Mouse (Mus musculus) inflammation-experienced regulatory T-cells (primary cell): ENCODE data around the gene Gm3411. TPM values are rescaled to one million over a fixed set of nuclear protein-coding genes. Genes with fewer than 3 reads are reported as not detected.

Source experiments
- polyA plus RNA-seq, 2 experiments: library from polyadenylated mRNA; unstranded; fragments of 100-300 nt; shearing (Covaris generic); gene quantifications; one replicate each; pipeline ENCODE4 v1.2.1; 2017

Gene Gm3411
- 1 to 10 TPM; 2.8 to 8.1 TPM for polyA plus RNA-seq

GRCm38 (mm10) chr14:6286931-6287715 is at the start of gene Gm3411:
Gene Gm3411, minus strand, starts transcription at chr14:6287250.

GRCm38 (mm10) chr14:6304743-6305142 is 17.7 kb upstream of the Gm3411 start, which contains the start of gene Gm21103:
Gene Gm21103, minus strand, starts transcription at chr14:6304843.

GRCm38 (mm10) chr14:6219192-6219591 is 67.9 kb downstream of the Gm3411 start, which contains the start of gene Gm21560:
Gene Gm21560, minus strand, starts transcription at chr14:6219292.

Other genes with a start within 250 kb of the Gm3411 start
- gene Gm6337, start 229.0 kb downstream of the Gm3411 start, polyA plus RNA-seq: 1 to 10 TPM in 1 of 2 experiments, not detected in 1; 1.5 TPM
- gene Gm8206, start 193.3 kb downstream of the Gm3411 start, polyA plus RNA-seq: 1 to 10 TPM; 1.4 to 4.4 TPM
- gene Gm3468, start 178.6 kb downstream of the Gm3411 start, polyA plus RNA-seq: 10 to 100 TPM in 1 of 2 experiments, 1 to 10 TPM in 1; 5.4 to 10.9 TPM
- under 1 TPM; 0.20 to 0.42 TPM for gene Gm3476, start 161.4 kb downstream of the Gm3411 start, polyA plus RNA-seq
- not detected for gene Gm21560, start 68.0 kb downstream of the Gm3411 start, polyA plus RNA-seq
- gene Gm21103, start 17.6 kb upstream of the Gm3411 start, polyA plus RNA-seq: 1 to 10 TPM in 1 of 2 experiments, not detected in 1; 1.0 TPM
- gene Gm3618, start 56.4 kb upstream of the Gm3411 start, polyA plus RNA-seq: not detected
- gene Gm16440, start 103.1 kb upstream of the Gm3411 start, polyA plus RNA-seq: not detected
- 1 to 10 TPM in 1 of 2 experiments, under 1 TPM in 1; 0.81 to 3.6 TPM for gene Gm3591, start 125.2 kb upstream of the Gm3411 start, polyA plus RNA-seq
- not detected for gene Gm3594, start 157.4 kb upstream of the Gm3411 start, polyA plus RNA-seq